Mouse (Mus musculus) olfactory bulb, adult 2 months (tissue): ENCODE data around the gene Clec12b. TPM values are rescaled to one million over a fixed set of nuclear protein-coding genes. Genes with fewer than 3 reads are reported as not detected.

Experiments
- H3K27ac ChIP-seq: fragments of 200-500 bp; 2 replicates; pipeline ENCODE4 v1.5.1; 2012; ENCODE audit warnings: low read depth, low read length; ENCODE audit not compliant: insufficient read depth
- H3K4me1 ChIP-seq: fragments of 200-500 bp; 2 replicates; pipeline ENCODE4 v1.6.1; 2012; ENCODE audit warnings: low read length; ENCODE audit not compliant: control insufficient read depth, insufficient read depth
- H3K4me3 ChIP-seq: fragments of 200-500 bp; 2 replicates; pipeline ENCODE4 v1.5.1; 2012; ENCODE audit warnings: mild to moderate bottlenecking, low read depth, low read length, moderate library complexity; ENCODE audit not compliant: insufficient read depth
- CTCF ChIP-seq: fragments of 200-500 bp; IDR thresholded peaks from 2 replicates; pipeline ENCODE4 v1.5.1; 2012; ENCODE audit warnings: low read depth, mild to moderate bottlenecking, low read length, moderate library complexity; ENCODE audit not compliant: insufficient read depth
- POLR2A ChIP-seq: fragments of 200-500 bp; IDR thresholded peaks from 2 replicates; pipeline ENCODE4 v1.6.1; 2012; ENCODE audit warnings: mild to moderate bottlenecking, low read depth, low read length, moderate library complexity; ENCODE audit not compliant: insufficient read depth
- WGBS: fragments of 180-500 bp; shearing (Covaris S2); methylation state at CpG from one replicate; pipeline ENCODE4 v1.1.7; 2018; 5-methylcytosine and 5-hydroxymethylcytosine counted together
- polyA plus RNA-seq: library from polyadenylated mRNA; stranded (reverse); fragments of >200 nt; gene quantifications from 2 replicates; pipeline ENCODE4 v1.2.4, GENCODE M21; 2012; ENCODE audit warnings: low replicate concordance; ENCODE audit not compliant: missing spikeins, insufficient read depth, insufficient read length

Clec12b gene
- polyA plus RNA-seq, 1 experiment: not detected

- H3K27ac ChIP-seq: no peak overlapping the region
- no peaks in the 10 kb centered on the region for H3K4me1 ChIP-seq
- WGBS: 75% methylated on average over 3 of the region's 3 CpGs
- TF ChIP-seq POLR2A (no peak), CTCF (no peak)
- no peak overlapping the region for H3K4me3 ChIP-seq
Observed at GRCm38 (mm10) chr6:129383466-129383865, 2.2 kb downstream of the Clec12b start.

- 88% methylated on average over 1 of the region's 1 CpGs for whole genome bisulfite sequencing
- no peak for TF ChIP-seq CTCF
- no peak for TF ChIP-seq POLR2A
- no peaks in the 10 kb centered on the region for H3K4me1 ChIP-seq
- H3K4me3 ChIP-seq: no peak overlapping the region
- no peak overlapping the region for H3K27ac ChIP-seq
Observed at GRCm38 (mm10) chr6:129381736-129382135, 3.9 kb downstream of the Clec12b start.

- TF ChIP-seq POLR2A (no peak), CTCF (no peak)
- no peak overlapping the region for H3K4me3 ChIP-seq
- no peaks in the 10 kb centered on the region for H3K4me1 ChIP-seq
- 56% methylated on average over 4 of the region's 4 CpGs for WGBS
- H3K27ac ChIP-seq: no peak overlapping the region
Observed at GRCm38 (mm10) chr6:129380454-129380853, 5.2 kb downstream of the Clec12b start.

DNA sequence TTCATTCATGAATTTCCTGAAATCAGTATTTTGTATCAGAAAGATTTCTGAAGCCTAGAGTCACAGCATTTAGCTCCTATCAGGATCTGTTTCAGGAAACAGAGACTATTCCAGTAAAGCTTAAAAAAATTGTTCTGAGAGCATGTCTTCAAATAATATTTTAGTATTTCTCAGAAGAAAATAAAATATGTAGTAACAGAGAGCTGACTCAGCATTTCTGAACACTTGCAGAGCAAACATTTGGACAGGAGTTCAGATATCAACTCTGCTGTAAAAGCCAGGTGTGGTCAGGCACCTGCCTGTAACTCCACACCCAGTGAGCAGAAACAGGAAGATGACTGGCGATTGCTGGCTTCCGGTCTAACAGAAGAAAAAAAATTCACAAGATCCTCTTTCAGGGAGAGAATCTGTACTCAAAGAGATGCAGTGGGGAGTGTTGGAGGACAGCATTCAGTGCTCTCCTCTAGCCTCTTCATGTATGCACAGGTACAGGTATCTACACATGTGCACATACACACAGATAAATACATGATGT lies 10.7 kb downstream of the Clec12b start:
- TF ChIP-seq CTCF: no peak
- no peak for TF ChIP-seq POLR2A
- Histone ChIP-seq H3K4me3 (no peak overlapping the region), H3K4me1 (peaks cover 2% of the 10 kb centered on the region; the same call in 1 of the 2 replicates), H3K27ac (no peak overlapping the region)
- 87% methylated on average over 2 of the region's 2 CpGs for WGBS

- WGBS: 75% methylated on average over 7 of the region's 7 CpGs
- TF ChIP-seq CTCF (no peak), POLR2A (no peak)
- Histone ChIP-seq H3K27ac (no peak overlapping the region), H3K4me3 (no peak overlapping the region), H3K4me1 (peaks cover 2% of the 10 kb centered on the region; the same call in 1 of the 2 replicates)
Observed at GRCm38 (mm10) chr6:129369374-129370132, 16.1 kb downstream of the Clec12b start.

DNA sequence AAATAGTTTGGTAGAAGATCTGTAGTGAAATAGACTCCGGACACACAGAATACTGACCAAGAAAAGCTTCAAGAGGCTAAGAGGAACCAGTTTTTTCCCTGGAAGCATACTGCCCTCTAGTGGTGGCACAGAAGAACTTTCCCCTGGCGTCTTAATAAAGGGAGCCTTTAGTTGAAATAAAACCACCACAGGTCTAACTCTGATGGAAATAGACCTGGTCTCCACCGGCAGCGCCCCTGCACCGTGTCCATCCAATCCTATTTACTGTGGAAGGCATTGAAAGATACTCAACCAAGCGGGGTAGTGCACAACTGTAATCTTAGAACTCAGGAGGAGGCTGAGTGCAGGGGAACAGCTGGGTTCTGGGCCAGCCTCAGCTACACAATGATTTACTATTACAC lies 19.7 kb downstream of the Clec12b start:
- H3K4me1 ChIP-seq: no peaks in the 10 kb centered on the region; the same call in 1 of the 2 replicates
- no peak overlapping the region for H3K27ac ChIP-seq
- TF ChIP-seq POLR2A: no peak
- TF ChIP-seq CTCF: no peak
- no peak overlapping the region for H3K4me3 ChIP-seq
- 4% methylated on average over 6 of the region's 6 CpGs for WGBS

DNA sequence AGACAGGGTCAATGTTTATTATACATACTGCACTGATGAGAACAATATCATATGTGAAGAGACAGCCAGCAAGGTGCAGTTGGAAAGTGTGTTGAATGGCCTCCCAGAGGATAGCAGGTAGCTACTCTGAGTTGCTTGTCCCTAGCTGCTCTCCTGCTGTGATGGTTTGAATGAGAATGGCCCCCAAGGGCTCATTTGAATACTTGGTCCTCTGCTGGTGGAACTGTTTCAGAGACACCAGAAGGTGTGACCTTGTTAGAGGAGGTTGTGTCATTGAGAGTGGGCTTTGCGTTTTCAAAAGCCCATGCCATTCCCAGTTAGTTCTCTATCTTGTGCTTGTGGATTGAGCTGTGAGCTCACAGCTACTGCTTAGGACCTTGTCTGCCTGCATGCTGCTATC lies 21.7 kb downstream of the Clec12b start:
- Histone ChIP-seq H3K4me3 (no peak overlapping the region), H3K27ac (no peak overlapping the region), H3K4me1 (no peaks in the 10 kb centered on the region)
- TF ChIP-seq CTCF: no peak
- no peak for TF ChIP-seq POLR2A
- 20% methylated on average over 1 of the region's 1 CpGs for WGBS

GRCm38 (mm10) chr6:129359515-129359914 lies 26.2 kb downstream of the Clec12b start:
- TF ChIP-seq CTCF: no peak
- no peak for TF ChIP-seq POLR2A
- Histone ChIP-seq H3K4me1 (no peaks in the 10 kb centered on the region), H3K27ac (no peak overlapping the region), H3K4me3 (no peak overlapping the region)
- WGBS: 66% methylated on average over 2 of the region's 2 CpGs

DNA sequence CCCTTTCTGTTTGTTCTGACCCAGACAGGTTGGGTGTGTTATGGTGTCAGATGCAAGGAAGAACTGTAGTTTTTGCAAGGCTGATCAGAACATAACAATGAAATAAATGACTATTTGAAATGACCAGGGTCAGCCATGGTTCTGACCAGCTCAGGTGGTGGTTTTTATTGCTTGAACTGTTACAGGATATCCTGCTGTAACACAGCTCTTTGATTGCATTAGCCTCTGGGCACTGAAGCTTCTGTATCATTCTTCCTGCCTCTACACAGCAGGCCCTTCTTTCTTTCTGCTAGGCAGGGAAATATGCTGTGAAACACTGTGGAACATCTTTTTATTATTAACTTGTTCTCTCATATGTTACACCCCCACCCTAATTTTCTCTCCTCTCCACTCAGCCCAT lies 29.2 kb downstream of the Clec12b start:
- no peak overlapping the region for H3K4me3 ChIP-seq
- no peak for TF ChIP-seq POLR2A
- no peak for TF ChIP-seq CTCF

More for the DNA sequence above, 29.2 kb downstream of the Clec12b start:
- Histone ChIP-seq H3K4me1 (no peaks in the 10 kb centered on the region), H3K27ac (no peak overlapping the region)
